Mouse (Mus musculus) testis, adult 2 months (tissue): ENCODE measurements around the gene Smc2. TPM values are rescaled to one million over a fixed set of nuclear protein-coding genes. Genes with fewer than 3 reads are reported as not detected.
"Not testable (repeated sequence)": the region's sequence is repeated elsewhere in the genome, so short reads cannot be mapped to it uniquely, and the experiment has no call there.

Experiments
- H3K27ac ChIP-seq: fragments of 200-500 bp; 2 replicates; pipeline ENCODE4 v1.5.1; 2012; ENCODE audit warnings: low read depth, low read length; ENCODE audit not compliant: control insufficient read depth, insufficient read depth
- H3K27me3 ChIP-seq: fragments of 200-500 bp; 2 replicates; pipeline ENCODE4 v1.6.1; 2012; ENCODE audit warnings: mild to moderate bottlenecking, low read length, moderate library complexity; ENCODE audit not compliant: control insufficient read depth, insufficient read depth
- H3K36me3 ChIP-seq: fragments of 200-500 bp; 2 replicates; pipeline ENCODE4 v1.6.1; 2012; ENCODE audit warnings: mild to moderate bottlenecking, low read length; ENCODE audit not compliant: control insufficient read depth, insufficient read depth
- H3K4me1 ChIP-seq: fragments of 200-500 bp; 2 replicates; pipeline ENCODE4 v1.6.1; 2012; ENCODE audit warnings: low read length; ENCODE audit not compliant: control insufficient read depth, insufficient read depth
- H3K4me3 ChIP-seq: fragments of 200-500 bp; 2 replicates; pipeline ENCODE4 v1.5.1; 2012; ENCODE audit warnings: low read depth, mild to moderate bottlenecking, low read length, moderate library complexity, mixed read lengths; ENCODE audit not compliant: control insufficient read depth
- CTCF ChIP-seq: fragments of 200-500 bp; IDR thresholded peaks from 2 replicates; pipeline ENCODE4 v1.5.1; 2012; ENCODE audit warnings: low read depth, mild to moderate bottlenecking, inconsistent platforms, low read length, moderate library complexity; ENCODE audit not compliant: control insufficient read depth, insufficient read depth, insufficient replicate concordance
- POLR2A ChIP-seq: fragments of 200-500 bp; IDR thresholded peaks from 2 replicates; pipeline ENCODE4 v1.6.1; 2012; ENCODE audit warnings: low read depth, mild to moderate bottlenecking, inconsistent platforms, low read length, moderate library complexity; ENCODE audit not compliant: control insufficient read depth
- polyA plus RNA-seq: library from polyadenylated mRNA; depleted of rRNA; stranded (reverse); fragments of >200 nt; gene quantifications from 2 replicates; pipeline ENCODE4 v1.2.3, GENCODE M21; 2012; rRNA removed

The Smc2 gene
- polyA plus RNA-seq, 1 experiment, result 8.2 TPM

- Histone ChIP-seq H3K27ac (no peak overlapping the region), H3K4me3 (no peak overlapping the region), H3K4me1 (no peaks in the 10 kb centered on the region), H3K36me3 (peaks cover 1% of the 10 kb centered on the region), H3K27me3 (no peaks in the 10 kb centered on the region)
- no peak for TF ChIP-seq POLR2A
- TF ChIP-seq CTCF, result no peak
These were observed 22.3 kb downstream of the Smc2 start for GRCm38 (mm10) chr4:52461321-52461720.

GRCm38 (mm10) chr4:52473431-52473830 is 34.4 kb downstream of the Smc2 start:
- no peaks in the 10 kb centered on the region; the same call in 1 of the 2 replicates for H3K36me3 ChIP-seq
- no peak overlapping the region for H3K27ac ChIP-seq
- no peak overlapping the region for H3K4me3 ChIP-seq
- no peaks in the 10 kb centered on the region for H3K27me3 ChIP-seq
- no peak for TF ChIP-seq CTCF
- no peak for TF ChIP-seq POLR2A
- no peaks in the 10 kb centered on the region for H3K4me1 ChIP-seq

GRCm38 (mm10) chr4:52487486-52487885 is 48.4 kb downstream of the Smc2 start:
- no peaks in the 10 kb centered on the region for H3K27me3 ChIP-seq
- no peak overlapping the region for H3K4me3 ChIP-seq
- no peak overlapping the region for H3K27ac ChIP-seq
- H3K4me1 ChIP-seq, result no peaks in the 10 kb centered on the region
- no peaks in the 10 kb centered on the region for H3K36me3 ChIP-seq
- no peak for TF ChIP-seq CTCF
- TF ChIP-seq POLR2A, result no peak

- H3K27ac ChIP-seq, H3K36me3 ChIP-seq, H3K27me3 ChIP-seq, H3K4me3 ChIP-seq, H3K4me1 ChIP-seq: not testable (repeated sequence)
These were observed 58.1 kb downstream of the Smc2 start, which contains the start of gene Vma21-ps for GRCm38 (mm10) chr4:52497144-52497543. Gene Vma21-ps, minus strand, starts transcription at chr4:52497244.

GRCm38 (mm10) chr4:52517580-52517979 is 78.5 kb downstream of the Smc2 start:
- Histone ChIP-seq H3K4me1 (no peaks in the 10 kb centered on the region), H3K27ac (no peak overlapping the region), H3K4me3 (no peak overlapping the region), H3K36me3 (no peaks in the 10 kb centered on the region), H3K27me3 (no peaks in the 10 kb centered on the region)
- no peak for TF ChIP-seq CTCF

- no peak overlapping the region for H3K4me3 ChIP-seq
- no peak for TF ChIP-seq CTCF
- no peak for TF ChIP-seq POLR2A
- no peaks in the 10 kb centered on the region for H3K4me1 ChIP-seq
- no peaks in the 10 kb centered on the region for H3K36me3 ChIP-seq
- no peak overlapping the region for H3K27ac ChIP-seq
- no peaks in the 10 kb centered on the region for H3K27me3 ChIP-seq
These were observed 80.3 kb downstream of the Smc2 start for GRCm38 (mm10) chr4:52519301-52519700.

GRCm38 (mm10) chr4:52526464-52526863 is 87.4 kb downstream of the Smc2 start:
- TF ChIP-seq CTCF (no peak), POLR2A (no peak)
- H3K36me3 ChIP-seq, result no peaks in the 10 kb centered on the region
- H3K27ac ChIP-seq, result no peak overlapping the region
- no peaks in the 10 kb centered on the region for H3K4me1 ChIP-seq
- H3K4me3 ChIP-seq, result no peak overlapping the region
- no peaks in the 10 kb centered on the region for H3K27me3 ChIP-seq

- TF ChIP-seq POLR2A, result no peak
- no peak for TF ChIP-seq CTCF
- no peaks in the 10 kb centered on the region for H3K27me3 ChIP-seq
- H3K4me3 ChIP-seq, result no peak overlapping the region
- no peaks in the 10 kb centered on the region for H3K36me3 ChIP-seq
- no peaks in the 10 kb centered on the region for H3K4me1 ChIP-seq
- no peak overlapping the region for H3K27ac ChIP-seq
These were observed 91.6 kb downstream of the Smc2 start for GRCm38 (mm10) chr4:52530636-52531035.

Other genes with a start within 250 kb of the Smc2 start
- gene Vma21-ps, start 58.0 kb downstream of the Smc2 start, polyA plus RNA-seq, result not detected in 2 replicates
- 32.6 and 39.6 TPM in 2 replicates for gene Toporsl, start 157.0 kb downstream of the Smc2 start, polyA plus RNA-seq